Mouse (Mus musculus) lung, embryonic 14.5 days (tissue): ENCODE measurements at regions not wholly inside any gene's neighbourhood (a gene's known extent, or its start where the extent isn't known, plus 50 kb on each side); places are given as distances from the start of the nearest gene placed in this dataset. TPM values are rescaled to one million over a fixed set of nuclear protein-coding genes. Genes with fewer than 3 reads are reported as not detected.
A peak's percentile ranks its signal among the peaks of the same experiment; 100 is the strongest.

Experiments used
- ATAC-seq: fragments of 200-750 bp; cut with Nextera tagmentation; 2 replicates; pipeline ENCODE4 v1.8.0; 2017; ENCODE audit warnings: mild to moderate bottlenecking, moderate TSS enrichment, moderate library complexity; ENCODE audit not compliant: insufficient read depth
- DNase-seq: peaks from one replicate; pipeline ENCODE4 v3.0.0-alpha.2; 2015
- H3K27ac ChIP-seq: fragments of 300-500 bp; sonication (generic); 2 replicates; pipeline ENCODE4 v1.5.1; 2014; ENCODE audit warnings: low read depth, mild to moderate bottlenecking, moderate library complexity
- H3K27me3 ChIP-seq: fragments of 300-500 bp; sonication (generic); 2 replicates; pipeline ENCODE4 v1.6.1; 2014; ENCODE audit warnings: low read length, control low read depth; ENCODE audit not compliant: insufficient read depth
- H3K36me3 ChIP-seq: fragments of 300-500 bp; sonication (generic); 2 replicates; pipeline ENCODE4 v1.6.1; 2014; ENCODE audit warnings: control low read depth; ENCODE audit not compliant: insufficient read depth
- H3K4me1 ChIP-seq: fragments of 300-500 bp; sonication (generic); 2 replicates; pipeline ENCODE4 v1.6.1; 2014; ENCODE audit warnings: antibody characterized with exemption, control low read depth; ENCODE audit not compliant: insufficient read depth
- H3K4me2 ChIP-seq: fragments of 300-500 bp; sonication (generic); 2 replicates; pipeline ENCODE4 v1.6.1; 2014; ENCODE audit warnings: mild to moderate bottlenecking
- H3K4me3 ChIP-seq: fragments of 300-500 bp; sonication (generic); 2 replicates; pipeline ENCODE4 v1.5.1; 2014; ENCODE audit warnings: low read depth, low read length
- H3K9ac ChIP-seq: fragments of 300-500 bp; sonication (generic); 2 replicates; pipeline ENCODE4 v1.6.1; 2014
- H3K9me3 ChIP-seq: fragments of 300-500 bp; sonication (generic); 2 replicates; pipeline ENCODE4 v1.6.1; 2016; ENCODE audit warnings: low read depth, low read length, control low read depth
- CTCF ChIP-seq: IDR thresholded peaks from 2 replicates; pipeline ENCODE4 v1.5.1; 2016; ENCODE audit warnings: antibody characterized with exemption, low read depth
- WGBS: fragments of 180-500 bp; shearing (Covaris S2); extraction: QIAGEN DNeasy Blood & Tissue Kit; methylation state at CpG from one replicate; pipeline ENCODE4 v1.1.7; 2014; 5-methylcytosine and 5-hydroxymethylcytosine counted together
- microRNA-seq: library from miRNA; unstranded; fragments of <30 nt; microRNA quantifications from one replicate; pipeline ENCODE4, GENCODE M21; 2016; ENCODE audit warnings: borderline number of aligned reads

DNA sequence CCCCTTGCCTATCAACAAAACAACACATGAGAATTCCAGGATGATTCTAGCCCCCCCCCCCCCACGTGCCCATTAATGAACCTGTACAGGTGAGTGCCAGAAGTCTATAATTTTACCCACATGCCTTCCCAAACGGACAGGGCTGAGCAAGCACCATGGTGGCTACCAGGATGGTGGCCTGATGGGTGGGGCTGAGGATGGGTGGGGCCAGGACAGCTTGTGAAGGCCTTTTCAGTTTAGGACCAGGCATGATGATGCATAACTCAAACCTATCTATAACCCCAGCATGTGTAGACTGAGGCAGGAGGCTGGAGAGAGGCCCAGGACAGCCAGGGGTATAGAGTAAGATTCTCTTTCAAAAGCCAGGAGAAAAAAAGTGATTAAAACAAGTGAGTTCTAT is 57.0 kb upstream of the Lemd2 start:
- H3K4me3 ChIP-seq = no peak overlapping the region
- H3K27me3 ChIP-seq = no peaks in the 10 kb centered on the region
- H3K4me1 ChIP-seq = no peaks in the 10 kb centered on the region; the same call in 1 of the 2 replicates
- no peak overlapping the region for H3K4me2 ChIP-seq
- H3K27ac ChIP-seq = no peak overlapping the region
- H3K36me3 ChIP-seq = no peaks in the 10 kb centered on the region
- H3K9ac ChIP-seq = no peak overlapping the region
- ATAC-seq = no peak
- DNase-seq = no peak
- no peak for TF ChIP-seq CTCF
- no peaks in the 10 kb centered on the region for H3K9me3 ChIP-seq
- 62% methylated on average over 2 of the region's 2 CpGs for WGBS

DNA sequence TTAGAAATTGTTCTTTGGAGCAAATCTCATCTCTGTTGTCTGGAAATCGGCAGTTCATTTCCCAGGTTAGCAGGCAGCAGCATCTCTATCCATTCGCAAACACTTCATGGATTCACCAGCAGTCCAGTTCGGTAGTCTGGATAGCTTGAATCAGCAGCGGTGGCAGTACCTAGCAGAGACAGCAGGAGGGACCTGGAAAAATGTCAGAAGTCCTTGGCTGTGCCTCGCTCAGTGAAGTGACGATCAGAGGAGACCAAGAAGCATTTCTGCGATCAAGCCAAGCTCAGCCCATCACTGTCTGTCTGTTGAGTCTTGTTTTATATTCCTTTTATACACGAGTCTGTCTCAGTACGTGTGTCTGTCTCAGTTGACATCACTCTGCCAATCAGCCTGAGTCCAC is 55.8 kb upstream of the Lemd2 start:
- Histone ChIP-seq H3K9me3 (no peaks in the 10 kb centered on the region), H3K4me1 (no peaks in the 10 kb centered on the region; the same call in 1 of the 2 replicates), H3K4me2 (no peak overlapping the region), H3K27me3 (no peaks in the 10 kb centered on the region), H3K9ac (no peak overlapping the region), H3K4me3 (no peak overlapping the region), H3K36me3 (no peaks in the 10 kb centered on the region), H3K27ac (no peak overlapping the region)
- DNase-seq = no peak
- no peak for TF ChIP-seq CTCF
- 88% methylated on average over 9 of the region's 9 CpGs for WGBS
- no peak for ATAC-seq

DNA sequence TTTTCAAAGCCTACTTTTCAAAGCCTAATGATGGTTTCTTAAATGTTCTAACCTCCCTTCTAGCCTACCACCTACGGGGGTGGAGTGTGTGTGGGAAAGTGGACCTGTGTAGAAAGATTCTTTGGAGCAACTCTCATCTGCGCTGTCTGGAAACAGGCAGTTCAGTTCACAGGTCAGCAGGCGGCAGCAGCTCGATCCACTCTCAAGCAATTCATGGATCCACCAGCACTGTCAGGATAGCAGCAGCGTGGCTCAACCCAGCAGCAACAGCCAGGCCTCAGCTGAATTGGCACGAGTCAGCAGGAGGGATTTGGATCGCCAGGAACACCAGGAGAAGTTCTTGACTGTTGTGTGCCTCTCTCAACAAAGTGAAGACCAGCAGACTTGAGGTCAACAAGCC is 53.1 kb upstream of the Lemd2 start:
- Histone ChIP-seq H3K4me3 (no peak overlapping the region), H3K4me2 (no peak overlapping the region), H3K9me3 (no peaks in the 10 kb centered on the region), H3K27ac (no peak overlapping the region), H3K9ac (no peak overlapping the region), H3K4me1 (no peaks in the 10 kb centered on the region; the same call in 1 of the 2 replicates), H3K36me3 (no peaks in the 10 kb centered on the region), H3K27me3 (no peaks in the 10 kb centered on the region)
- TF ChIP-seq CTCF = peak; percentile 70
- DNase-seq (peak; percentile 64), ATAC-seq (no peak)
- 30% methylated on average over 7 of the region's 7 CpGs for WGBS

DNA sequence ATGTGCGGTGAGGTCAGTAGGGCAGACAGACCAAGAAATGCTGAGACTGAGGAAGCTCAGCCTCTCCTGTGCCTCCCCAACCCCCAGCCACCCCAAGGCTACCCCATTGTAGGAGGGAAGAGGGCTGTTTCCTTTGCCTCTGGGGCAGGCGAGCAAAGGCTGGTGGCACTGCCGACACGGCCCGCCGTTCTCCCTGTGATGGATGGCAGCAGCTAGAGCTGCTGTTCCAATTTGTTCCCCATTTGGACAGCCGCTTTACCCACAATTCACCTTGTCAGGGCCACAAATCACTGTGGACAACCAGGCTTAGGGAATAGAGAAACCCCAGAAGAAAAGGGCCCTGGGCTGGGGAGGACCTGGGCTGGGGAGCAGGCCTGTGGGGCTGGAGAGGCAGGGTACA is 51.5 kb upstream of the Lemd2 start:
- TF ChIP-seq CTCF = no peak
- DNase-seq (no peak), ATAC-seq (no peak)
- Histone ChIP-seq H3K9ac (no peak overlapping the region), H3K9me3 (no peaks in the 10 kb centered on the region), H3K36me3 (no peaks in the 10 kb centered on the region), H3K4me2 (no peak overlapping the region), H3K27ac (no peak overlapping the region), H3K4me1 (no peaks in the 10 kb centered on the region; the same call in 1 of the 2 replicates), H3K27me3 (no peaks in the 10 kb centered on the region), H3K4me3 (no peak overlapping the region)
- WGBS = 44% methylated on average over 7 of the region's 7 CpGs

Small RNAs in the stretch of these regions (microRNA-seq; reads per million reads assigned to microRNA genes)
- gene Mir7214 = not detected
- gene Mir7216 = not detected
- gene Mir7217 = not detected
- gene Mir7218 = not detected
